Mouse (Mus musculus) A20 (cell line): ENCODE measurements around the gene Mansc4.

ENCODE experiments used
- DNase-seq: peaks from one replicate; pipeline ENCODE4 v3.0.0-alpha.2; 2011; ENCODE audit warnings: low read depth, low spot score

Gene Mansc4

GRCm38 (mm10) chr6:147086594-147087225, at the start of gene Mansc4:
TSS of gene Mansc4 (minus strand) at chr6:147087032.
- DNase-seq, result no peak

GRCm38 (mm10) chr6:147127239-147127638, 40.4 kb upstream of the Mansc4 start:
- no peak for DNase-seq

- DNase-seq, result no peak
Observed at GRCm38 (mm10) chr6:147121320-147121719, 34.5 kb upstream of the Mansc4 start.

- DNase-seq, result no peak
Observed at GRCm38 (mm10) chr6:147118190-147118589, 31.4 kb upstream of the Mansc4 start.

- DNase-seq, result no peak
Observed at GRCm38 (mm10) chr6:147117764-147118163, 30.9 kb upstream of the Mansc4 start.

- DNase-seq, result peak; percentile 76
Observed at GRCm38 (mm10) chr6:147116579-147116978, 29.7 kb upstream of the Mansc4 start.

- DNase-seq, result no peak
Observed at GRCm38 (mm10) chr6:147109283-147109682, 22.5 kb upstream of the Mansc4 start.

- DNase-seq, result no peak
Observed at GRCm38 (mm10) chr6:147106716-147107115, 19.9 kb upstream of the Mansc4 start.

- no peak for DNase-seq
Observed at GRCm38 (mm10) chr6:147105529-147105928, 18.7 kb upstream of the Mansc4 start.

- DNase-seq, result no peak
Observed at GRCm38 (mm10) chr6:147102293-147102692, 15.5 kb upstream of the Mansc4 start.

GRCm38 (mm10) chr6:147099458-147100277, 12.8 kb upstream of the Mansc4 start:
- peak; percentile 90 for DNase-seq

GRCm38 (mm10) chr6:147097346-147097929, 10.6 kb upstream of the Mansc4 start:
- peak; percentile 74 for DNase-seq

- DNase-seq, result no peak
Observed at GRCm38 (mm10) chr6:147096934-147097333, 10.1 kb upstream of the Mansc4 start.

GRCm38 (mm10) chr6:147096109-147096508, 9.3 kb upstream of the Mansc4 start:
- DNase-seq, result peak; percentile 53

GRCm38 (mm10) chr6:147094771-147095170, 7.9 kb upstream of the Mansc4 start:
- no peak for DNase-seq

GRCm38 (mm10) chr6:147092136-147092535, 5.3 kb upstream of the Mansc4 start:
- DNase-seq, result no peak

- DNase-seq, result peak; percentile 90
Observed at GRCm38 (mm10) chr6:147091136-147092120, 4.6 kb upstream of the Mansc4 start, which contains the start of gene Klhl42. TSS of gene Klhl42 (plus strand) at chr6:147091379.

- DNase-seq, result no peak
Observed at GRCm38 (mm10) chr6:147090191-147090590, 3.4 kb upstream of the Mansc4 start.

- DNase-seq, result no peak
Observed at GRCm38 (mm10) chr6:147088517-147088916, 1.7 kb upstream of the Mansc4 start.

GRCm38 (mm10) chr6:147087736-147088135, 904 bp upstream of the Mansc4 start:
- no peak for DNase-seq

- no peak for DNase-seq
Observed at GRCm38 (mm10) chr6:147085398-147086040, 1.3 kb downstream of the Mansc4 start.
